Mouse (Mus musculus) erythroblast, embryonic 14.5 days (primary cell): Measurements from ENCODE around the gene Kcmf1. TPM values are rescaled to one million over a fixed set of nuclear protein-coding genes. Genes with fewer than 3 reads are reported as not detected.
"Not testable (repeated sequence)": the region's sequence is repeated elsewhere in the genome, so short reads cannot be mapped to it uniquely, and the experiment has no call there.

Source experiments
- H3K27me3 ChIP-seq: 2 replicates; pipeline ENCODE4 v1.6.1; 2012; ENCODE audit warnings: inconsistent platforms; ENCODE audit not compliant: control insufficient read depth
- H3K36me3 ChIP-seq: 2 replicates; pipeline ENCODE4 v1.6.1; 2012; ENCODE audit warnings: mild to moderate bottlenecking, inconsistent platforms; ENCODE audit not compliant: control insufficient read depth
- H3K4me1 ChIP-seq: 2 replicates; pipeline ENCODE4 v1.6.1; 2012; ENCODE audit warnings: inconsistent platforms; ENCODE audit not compliant: control insufficient read depth
- H3K4me3 ChIP-seq: replicated peaks from 2 replicates; pipeline ENCODE3; 2012; ENCODE audit warnings: moderate library complexity, mild to moderate bottlenecking, inconsistent platforms
- H3K9me3 ChIP-seq: 2 replicates; pipeline ENCODE4 v1.6.1; 2012; ENCODE audit warnings: low read length, inconsistent platforms, mixed read lengths; ENCODE audit not compliant: control insufficient read depth
- GATA1 ChIP-seq: IDR thresholded peaks from 2 replicates; pipeline ENCODE4 v1.6.1; 2012; ENCODE audit warnings: low read length, inconsistent platforms, mixed read lengths
- TAL1 ChIP-seq: IDR thresholded peaks from 3 replicates; pipeline ENCODE4 v1.6.1; 2012; ENCODE audit warnings: low read length, inconsistent platforms, mixed read lengths
- polyA plus RNA-seq: library from polyadenylated mRNA; stranded (reverse); fragments of >175 nt; gene quantifications from 2 replicates; pipeline ENCODE4 v1.2.3, GENCODE M21; 2012

Gene Kcmf1
- polyA plus RNA-seq, 1 experiment = 7.0 TPM

DNA sequence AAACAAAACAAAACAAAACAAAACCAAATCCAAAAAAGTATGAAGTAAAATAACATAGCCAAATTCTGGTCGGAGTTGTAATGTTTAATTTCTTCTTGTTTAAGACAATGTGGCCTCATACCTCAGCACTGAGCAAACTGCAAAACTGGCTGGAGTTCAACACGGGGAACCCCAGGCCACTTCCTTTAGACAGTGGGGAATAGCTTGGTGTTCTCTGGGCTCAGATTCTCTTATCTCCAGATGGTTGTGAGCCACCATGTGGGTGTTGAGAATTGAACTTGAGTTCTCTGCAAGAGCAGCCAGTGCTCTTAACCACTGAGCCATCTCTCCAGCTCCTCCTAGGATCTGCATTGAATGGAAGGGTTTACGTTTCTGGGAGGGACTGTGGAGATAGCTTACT, 67.9 kb downstream of the Kcmf1 start:
- Histone ChIP-seq H3K4me3 (no peak overlapping the region), H3K36me3 (no peaks in the 10 kb centered on the region), H3K27me3 (0 out of 2 replicates have a peak, but pooled peaks cover under 1% of the 10 kb centered on the region), H3K4me1 (no peaks in the 10 kb centered on the region), H3K9me3 (peaks cover 2% of the 10 kb centered on the region; the same call in 1 of the 2 replicates)
- TF ChIP-seq GATA1 (no peak), TAL1 (no peak)

DNA sequence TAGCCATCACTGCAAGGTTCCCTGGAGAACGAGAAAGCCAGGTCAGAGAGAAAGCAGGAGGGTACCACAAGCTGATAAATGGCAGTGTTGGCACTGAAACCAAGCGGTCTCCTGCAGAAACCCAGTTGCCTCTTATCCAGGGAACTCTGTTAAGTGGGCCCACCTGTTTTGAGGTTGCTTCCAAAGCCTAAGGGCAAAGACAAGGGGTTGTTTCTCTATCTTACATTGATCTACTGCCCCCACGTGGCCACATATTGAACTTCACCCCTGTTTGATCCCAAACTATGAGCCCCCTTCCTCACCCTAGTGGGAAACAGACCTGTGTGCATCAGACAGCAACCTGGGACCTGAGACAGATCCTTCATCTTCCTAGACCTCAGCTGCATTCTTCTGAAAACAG, 68.5 kb downstream of the Kcmf1 start:
- peaks cover 5% of the 10 kb centered on the region for H3K27me3 ChIP-seq
- no peaks in the 10 kb centered on the region for H3K4me1 ChIP-seq
- peaks cover 2% of the 10 kb centered on the region; the same call in 1 of the 2 replicates for H3K9me3 ChIP-seq
- TF ChIP-seq GATA1 = no peak
- TF ChIP-seq TAL1 = no peak
- no peaks in the 10 kb centered on the region for H3K36me3 ChIP-seq
- H3K4me3 ChIP-seq = no peak overlapping the region

DNA sequence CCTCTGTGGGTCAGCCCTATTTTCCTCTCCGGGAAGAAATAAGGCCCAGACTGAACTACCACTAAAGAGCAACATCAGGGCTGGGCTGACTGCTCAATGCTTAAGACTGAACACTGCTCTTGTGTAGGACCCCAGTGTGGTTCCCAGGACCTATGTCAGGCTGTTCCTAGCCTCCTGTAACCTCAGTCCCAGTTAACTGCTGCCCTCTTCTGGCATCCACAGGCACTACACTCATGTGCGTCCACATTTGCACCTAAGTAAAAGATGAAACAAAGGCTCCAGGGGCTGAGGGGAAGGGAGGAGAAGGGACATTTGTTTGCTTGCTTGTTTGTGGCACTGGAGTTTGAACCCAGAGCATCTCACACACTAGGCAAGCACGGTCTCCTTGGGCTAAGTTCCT, 70.9 kb downstream of the Kcmf1 start:
- Histone ChIP-seq H3K36me3 (no peaks in the 10 kb centered on the region), H3K4me1 (no peaks in the 10 kb centered on the region), H3K27me3 (peaks cover 19% of the 10 kb centered on the region), H3K9me3 (peaks cover 2% of the 10 kb centered on the region; the same call in 1 of the 2 replicates), H3K4me3 (no peak overlapping the region)
- TF ChIP-seq TAL1 (no peak), GATA1 (no peak)

DNA sequence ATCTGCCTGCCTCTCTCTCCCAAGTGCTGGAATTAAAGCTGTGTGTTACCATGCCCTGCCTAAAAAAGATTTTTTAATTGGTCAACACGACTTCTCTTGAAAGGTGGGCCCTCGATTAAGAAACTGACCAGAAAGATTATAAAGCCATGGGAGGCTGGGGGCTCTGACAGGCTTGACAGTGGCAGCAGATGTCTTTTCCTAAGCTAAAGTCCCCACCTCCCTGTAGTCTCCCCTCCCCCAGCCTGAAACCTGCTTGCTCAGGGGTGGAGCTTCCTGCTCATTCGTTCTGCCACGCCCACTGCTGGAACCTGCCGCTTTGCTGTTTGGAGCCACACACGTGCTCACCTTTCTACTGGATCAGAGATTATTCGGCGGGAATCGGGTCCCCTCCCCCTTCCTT, 71.7 kb downstream of the Kcmf1 start:
- not testable (repeated sequence) for H3K36me3 ChIP-seq, H3K4me3 ChIP-seq, H3K9me3 ChIP-seq, H3K4me1 ChIP-seq
- H3K27me3 ChIP-seq = peaks cover 19% of the 10 kb centered on the region

DNA sequence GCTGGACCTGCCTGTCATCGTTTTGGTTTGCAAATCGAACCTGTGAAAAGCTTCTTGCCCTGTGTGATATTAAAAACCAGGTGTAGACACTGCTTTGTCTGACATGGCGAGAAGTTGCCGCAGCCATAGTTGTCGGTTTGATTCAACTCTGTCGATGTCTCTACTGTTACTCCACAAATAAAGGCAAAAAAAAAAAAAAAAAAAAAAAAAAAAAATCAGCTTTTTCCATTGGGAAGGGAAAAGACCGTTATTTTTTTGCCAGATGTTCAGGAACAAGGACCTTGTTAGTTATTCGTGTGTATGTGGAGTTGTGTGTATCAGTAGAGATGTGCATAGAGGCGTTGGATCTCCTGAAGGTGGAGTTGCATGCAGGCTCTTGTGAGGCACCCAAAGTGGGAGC, 74.0 kb downstream of the Kcmf1 start:
- H3K36me3 ChIP-seq = no peaks in the 10 kb centered on the region
- H3K9me3 ChIP-seq = peaks cover 2% of the 10 kb centered on the region; the same call in 1 of the 2 replicates
- no peak overlapping the region for H3K4me3 ChIP-seq
- peaks cover 19% of the 10 kb centered on the region for H3K27me3 ChIP-seq
- TF ChIP-seq TAL1 = no peak
- TF ChIP-seq GATA1 = no peak
- H3K4me1 ChIP-seq = no peaks in the 10 kb centered on the region

DNA sequence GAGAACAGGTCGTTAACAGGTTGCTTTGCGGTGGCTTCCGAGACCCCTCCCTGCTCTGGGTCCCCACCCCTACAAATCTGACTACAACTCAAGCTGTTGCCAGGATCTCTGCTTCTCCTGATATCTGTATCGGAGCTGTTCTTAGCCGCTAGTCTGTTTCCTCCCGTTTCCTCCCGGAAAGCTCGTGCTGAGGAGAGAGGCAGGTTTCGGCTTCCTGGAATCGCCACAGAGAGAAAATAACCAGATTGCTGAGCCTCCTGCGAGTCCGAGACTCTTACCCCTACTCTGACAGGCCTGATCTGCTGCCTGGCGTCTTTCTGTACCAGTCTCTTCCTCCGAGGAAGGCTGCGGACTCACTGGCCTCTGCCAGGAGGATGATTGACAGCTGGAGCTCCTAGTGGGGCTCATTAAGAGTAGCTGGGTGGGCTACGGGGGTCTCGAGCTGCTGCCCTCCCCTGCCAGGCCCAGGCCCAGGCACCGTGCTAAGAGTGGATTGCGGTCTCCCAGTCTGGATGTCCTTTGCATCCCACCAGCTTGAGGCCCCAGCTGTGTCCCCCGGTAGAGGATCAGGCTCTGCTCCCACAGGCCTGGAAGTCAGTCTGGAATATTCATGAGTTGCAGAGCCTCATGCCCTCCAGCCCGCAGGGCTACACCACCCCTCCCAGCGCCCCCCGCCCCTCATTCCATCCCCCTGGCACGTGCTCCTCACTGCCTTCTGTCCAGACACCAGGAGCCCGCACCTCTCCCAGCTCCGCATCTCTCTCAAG, 74.6 kb downstream of the Kcmf1 start:
- no peaks in the 10 kb centered on the region for H3K36me3 ChIP-seq
- TF ChIP-seq TAL1 (no peak), GATA1 (no peak)
- peaks cover 2% of the 10 kb centered on the region; the same call in 1 of the 2 replicates for H3K9me3 ChIP-seq
- no peak overlapping the region for H3K4me3 ChIP-seq
- H3K27me3 ChIP-seq = peaks cover 19% of the 10 kb centered on the region
- H3K4me1 ChIP-seq = no peaks in the 10 kb centered on the region

DNA sequence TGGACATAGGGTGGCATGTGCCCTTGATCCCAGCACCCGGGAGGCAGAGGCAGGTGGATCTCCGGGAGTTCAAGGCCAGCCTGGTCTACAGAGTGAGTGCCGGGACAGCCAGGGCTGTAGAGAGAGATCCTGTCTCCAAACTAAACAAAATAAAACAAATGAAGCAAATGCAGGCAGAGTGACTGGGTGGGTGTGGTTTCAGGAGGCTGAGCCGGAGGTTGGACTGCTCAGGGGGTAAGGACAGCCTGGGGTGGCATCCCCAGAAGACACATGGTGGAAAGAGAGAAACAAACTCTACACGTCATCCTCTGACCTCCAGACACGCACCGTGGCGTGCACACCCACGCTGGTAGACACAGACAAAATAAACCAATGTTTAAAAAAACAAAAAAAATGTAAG, 86.3 kb downstream of the Kcmf1 start:
- H3K9me3 ChIP-seq = no peaks in the 10 kb centered on the region
- no peaks in the 10 kb centered on the region for H3K27me3 ChIP-seq
- H3K4me3 ChIP-seq = no peak overlapping the region
- H3K36me3 ChIP-seq = no peaks in the 10 kb centered on the region
- H3K4me1 ChIP-seq = no peaks in the 10 kb centered on the region
- TF ChIP-seq TAL1 = no peak
- no peak for TF ChIP-seq GATA1

DNA sequence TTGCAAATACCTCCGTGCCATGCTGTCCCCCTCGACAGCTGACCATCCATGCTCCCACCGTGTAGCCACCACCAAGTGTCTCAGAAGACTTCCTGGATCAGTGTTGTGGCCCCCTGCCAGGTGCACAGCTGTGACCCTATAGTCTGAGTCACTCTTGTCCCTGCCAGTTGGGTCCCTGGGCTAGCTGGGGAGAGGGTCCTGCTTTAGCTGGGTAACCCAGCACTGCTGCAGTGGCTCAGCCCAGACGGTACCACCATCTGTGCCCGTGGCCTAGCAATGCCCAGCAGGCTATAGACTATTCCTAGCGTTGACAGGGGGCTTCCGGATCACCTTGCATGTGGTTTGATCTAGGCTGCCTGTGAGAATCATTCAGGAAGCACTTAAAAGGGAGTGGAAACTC, 89.5 kb downstream of the Kcmf1 start:
- H3K27me3 ChIP-seq = no peaks in the 10 kb centered on the region
- no peaks in the 10 kb centered on the region for H3K36me3 ChIP-seq
- no peak overlapping the region for H3K4me3 ChIP-seq
- TF ChIP-seq TAL1 = no peak
- no peak for TF ChIP-seq GATA1
- H3K9me3 ChIP-seq = no peaks in the 10 kb centered on the region
- H3K4me1 ChIP-seq = no peaks in the 10 kb centered on the region

DNA sequence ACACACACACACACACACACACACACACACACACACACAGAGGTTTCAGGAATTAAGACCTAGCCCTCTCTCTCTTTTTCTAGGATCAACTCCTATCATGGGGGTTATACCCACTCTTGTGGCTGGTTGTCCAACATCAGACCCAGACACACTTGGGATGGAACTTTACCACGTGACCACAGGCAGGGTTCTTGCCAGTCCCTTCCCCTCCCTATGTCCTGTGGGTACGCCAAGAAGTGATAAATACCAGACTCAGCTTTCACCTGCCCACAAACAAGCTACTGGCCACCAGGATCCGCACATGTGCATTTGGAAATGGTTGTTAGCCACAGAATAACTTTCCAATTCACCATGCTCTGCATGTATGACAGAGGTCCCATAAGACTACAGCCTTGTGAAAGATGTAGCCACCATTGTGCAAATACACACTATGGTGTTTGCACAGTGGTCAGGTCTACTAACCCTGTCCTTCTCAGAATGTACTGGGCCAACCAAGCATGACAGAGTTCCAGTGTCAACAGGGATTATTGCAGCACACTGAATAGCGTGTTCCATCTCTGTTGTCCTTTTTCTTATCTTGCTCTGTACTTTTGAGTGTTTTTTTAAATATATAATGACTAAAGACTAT, 90.1 kb downstream of the Kcmf1 start:
- H3K4me1 ChIP-seq = no peaks in the 10 kb centered on the region
- no peaks in the 10 kb centered on the region for H3K9me3 ChIP-seq
- TF ChIP-seq GATA1 (no peak), TAL1 (no peak)
- H3K27me3 ChIP-seq = no peaks in the 10 kb centered on the region
- H3K36me3 ChIP-seq = no peaks in the 10 kb centered on the region
- H3K4me3 ChIP-seq = no peak overlapping the region
